Mouse (Mus musculus): ENCODE results near the gene Lama5. TPM values are rescaled to one million over a fixed set of nuclear protein-coding genes. Genes with fewer than 3 reads are reported as not detected.

Gene Lama5
- polyA plus RNA-seq, 1 experiment from 2014 or later, result 48.6 TPM

- H3K4me1 ChIP-seq (replicated peaks; ENCODE audit: insufficient read depth, low read length), result peaks cover 58% of the 10 kb centered on the region
- 78% methylated on average over 8 of the region's 8 CpGs for WGBS
- TF ChIP-seq CTCF (IDR thresholded peaks at IDR 0.05; ENCODE audit: low read depth), result no peak
- no peaks in the 10 kb centered on the region for H3K27me3 ChIP-seq (ENCODE audit: insufficient read depth, low read length)
- no peaks in the 10 kb centered on the region for H3K36me3 ChIP-seq (ENCODE audit: insufficient read depth, low read length)
- no peak overlapping the region for H3K4me2 ChIP-seq (ENCODE audit: low read length)
- H3K4me3 ChIP-seq (replicated peaks; ENCODE audit: low read depth, low read length), result no peak overlapping the region
- DNase-seq (ENCODE audit: low spot score), result no peak
- ATAC-seq (replicated peaks; ENCODE audit: low FRiP score, low read depth), result peak; percentile 30; the same call in 1 of the 2 replicates
- H3K9me3 ChIP-seq (replicated peaks; ENCODE audit: low read length), result no peaks in the 10 kb centered on the region
- no peak overlapping the region for H3K9ac ChIP-seq (ENCODE audit: low read depth, low read length)
- peak overlapping the region; percentile 87 for H3K27ac ChIP-seq
Observed at GRCm38 (mm10) chr2:180217587-180217986, 8.1 kb downstream of the Lama5 start.

GRCm38 (mm10) chr2:180216921-180217320, 8.7 kb downstream of the Lama5 start:
- Histone ChIP-seq H3K36me3 (ENCODE audit: insufficient read depth, low read length) (no peaks in the 10 kb centered on the region), H3K4me2 (ENCODE audit: low read length) (no peak overlapping the region), H3K9me3 (replicated peaks; ENCODE audit: low read length) (no peaks in the 10 kb centered on the region), H3K27me3 (ENCODE audit: insufficient read depth, low read length) (no peaks in the 10 kb centered on the region), H3K4me1 (replicated peaks; ENCODE audit: insufficient read depth, low read length) (peaks cover 52% of the 10 kb centered on the region), H3K4me3 (replicated peaks; ENCODE audit: low read depth, low read length) (no peak overlapping the region), H3K27ac (peak overlapping the region; percentile 87; the same call in 1 of the 2 replicates), H3K9ac (ENCODE audit: low read depth, low read length) (no peak overlapping the region)
- ATAC-seq (replicated peaks; ENCODE audit: low FRiP score, low read depth) (no peak), DNase-seq (ENCODE audit: low spot score) (no peak)
- whole genome bisulfite sequencing, result 45% methylated on average over 5 of the region's 5 CpGs
- TF ChIP-seq CTCF (IDR thresholded peaks at IDR 0.05; ENCODE audit: low read depth), result no peak

DNA sequence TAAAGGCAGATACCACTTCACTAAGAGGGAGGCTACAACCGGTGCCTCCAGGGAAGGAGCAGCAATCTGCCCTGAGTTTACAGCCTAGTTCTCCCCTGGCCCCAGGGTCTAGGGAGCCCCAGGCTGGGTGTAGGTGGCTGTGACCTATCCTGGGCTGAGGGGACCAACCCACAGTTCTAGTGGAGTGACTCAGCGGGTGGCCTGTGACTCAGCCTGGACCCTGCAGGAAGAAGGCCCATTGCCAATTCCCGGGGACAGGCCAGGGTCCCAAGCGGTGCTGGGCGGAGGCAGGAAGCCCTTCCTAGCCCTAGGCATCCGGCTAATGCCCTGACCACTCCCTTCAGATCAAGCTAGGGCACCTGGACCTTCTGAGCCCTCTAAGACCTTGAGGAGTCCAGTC, 9.7 kb downstream of the Lama5 start:
- 44% methylated on average over 6 of the region's 6 CpGs for WGBS
- no peak overlapping the region for H3K9ac ChIP-seq (ENCODE audit: low read depth, low read length)
- TF ChIP-seq CTCF (IDR thresholded peaks at IDR 0.05; ENCODE audit: low read depth), result no peak
- H3K9me3 ChIP-seq (replicated peaks; ENCODE audit: low read length), result no peaks in the 10 kb centered on the region
- no peaks in the 10 kb centered on the region for H3K36me3 ChIP-seq (ENCODE audit: insufficient read depth, low read length)
- no peak overlapping the region for H3K4me2 ChIP-seq (ENCODE audit: low read length)
- peaks cover 45% of the 10 kb centered on the region for H3K4me1 ChIP-seq (replicated peaks; ENCODE audit: insufficient read depth, low read length)
- H3K27ac ChIP-seq, result peak overlapping the region; percentile 79
- no peaks in the 10 kb centered on the region for H3K27me3 ChIP-seq (ENCODE audit: insufficient read depth, low read length)
- H3K4me3 ChIP-seq (replicated peaks; ENCODE audit: low read depth, low read length), result no peak overlapping the region
- DNase-seq (ENCODE audit: low spot score), result peak; percentile 41
- ATAC-seq (replicated peaks; ENCODE audit: low FRiP score, low read depth), result peak; percentile 9; the same call in 1 of the 2 replicates

DNA sequence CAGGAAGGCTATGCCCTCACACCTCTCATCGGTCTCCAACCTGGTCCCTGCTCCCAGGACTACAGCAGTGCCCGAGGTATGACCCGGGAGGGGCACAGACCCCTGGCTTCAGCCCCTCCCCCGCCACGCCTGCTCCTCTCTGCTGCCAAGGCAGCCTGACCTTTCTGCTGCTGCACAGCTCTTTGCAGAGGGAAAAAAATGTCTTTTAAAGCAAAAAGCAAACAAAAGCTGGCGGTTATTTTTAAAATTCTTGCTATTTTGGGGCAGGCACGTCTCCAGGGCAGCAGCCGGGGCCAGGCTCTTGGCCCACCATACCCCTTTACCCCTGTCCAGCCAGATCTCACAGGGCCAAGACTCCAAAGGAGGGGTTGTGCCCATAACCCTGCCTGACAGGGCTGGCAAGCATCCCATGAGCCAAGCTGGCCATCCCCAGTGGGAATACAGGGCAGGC, 10.6 kb downstream of the Lama5 start:
- no peak for DNase-seq (ENCODE audit: low spot score)
- Histone ChIP-seq H3K4me2 (ENCODE audit: low read length) (no peak overlapping the region), H3K9ac (ENCODE audit: low read depth, low read length) (no peak overlapping the region), H3K4me1 (replicated peaks; ENCODE audit: insufficient read depth, low read length) (peaks cover 40% of the 10 kb centered on the region), H3K27ac (peak overlapping the region; percentile 79), H3K4me3 (replicated peaks; ENCODE audit: low read depth, low read length) (no peak overlapping the region), H3K27me3 (ENCODE audit: insufficient read depth, low read length) (no peaks in the 10 kb centered on the region), H3K9me3 (replicated peaks; ENCODE audit: low read length) (no peaks in the 10 kb centered on the region), H3K36me3 (ENCODE audit: insufficient read depth, low read length) (no peaks in the 10 kb centered on the region)
- WGBS, result 50% methylated on average over 8 of the region's 8 CpGs
- no peak for ATAC-seq (replicated peaks; ENCODE audit: low FRiP score, low read depth)
- TF ChIP-seq CTCF (IDR thresholded peaks at IDR 0.05; ENCODE audit: low read depth), result no peak

- no peaks in the 10 kb centered on the region for H3K9me3 ChIP-seq (replicated peaks; ENCODE audit: low read length)
- H3K4me2 ChIP-seq (ENCODE audit: low read length), result no peak overlapping the region
- H3K27ac ChIP-seq, result peak overlapping the region; percentile 79
- H3K9ac ChIP-seq (ENCODE audit: low read depth, low read length), result no peak overlapping the region
- 62% methylated on average over 4 of the region's 4 CpGs for WGBS
- H3K36me3 ChIP-seq (ENCODE audit: insufficient read depth, low read length), result no peaks in the 10 kb centered on the region
- H3K4me1 ChIP-seq (replicated peaks; ENCODE audit: insufficient read depth, low read length), result peaks cover 34% of the 10 kb centered on the region
- peak; percentile 74 for ATAC-seq (replicated peaks; ENCODE audit: low FRiP score, low read depth)
- no peak for DNase-seq (ENCODE audit: low spot score)
- TF ChIP-seq CTCF (IDR thresholded peaks at IDR 0.05; ENCODE audit: low read depth), result no peak
- no peak overlapping the region for H3K4me3 ChIP-seq (replicated peaks; ENCODE audit: low read depth, low read length)
- H3K27me3 ChIP-seq (ENCODE audit: insufficient read depth, low read length), result no peaks in the 10 kb centered on the region
Observed at GRCm38 (mm10) chr2:180214352-180214978, 11.2 kb downstream of the Lama5 start.

- TF ChIP-seq CTCF (IDR thresholded peaks at IDR 0.05; ENCODE audit: low read depth), result peak; percentile 51
- Histone ChIP-seq H3K27ac (no peak overlapping the region), H3K9me3 (replicated peaks; ENCODE audit: low read length) (no peaks in the 10 kb centered on the region), H3K4me2 (ENCODE audit: low read length) (no peak overlapping the region), H3K9ac (ENCODE audit: low read depth, low read length) (no peak overlapping the region), H3K36me3 (ENCODE audit: insufficient read depth, low read length) (no peaks in the 10 kb centered on the region), H3K4me1 (replicated peaks; ENCODE audit: insufficient read depth, low read length) (peaks cover 13% of the 10 kb centered on the region), H3K4me3 (replicated peaks; ENCODE audit: low read depth, low read length) (no peak overlapping the region), H3K27me3 (ENCODE audit: insufficient read depth, low read length) (no peaks in the 10 kb centered on the region)
- ATAC-seq (replicated peaks; ENCODE audit: low FRiP score, low read depth) (no peak), DNase-seq (ENCODE audit: low spot score) (no peak)
- WGBS, result 94% methylated on average over 3 of the region's 3 CpGs
Observed at GRCm38 (mm10) chr2:180212255-180212654, 13.4 kb downstream of the Lama5 start.
